Mouse (Mus musculus) kidney, postnatal 36 days (tissue): ENCODE measurements around the gene Phf21a.

Experiments
- DNase-seq, 2 experiments: peaks; one replicate each; pipeline ENCODE4 v3.0.0; 2021 to 2022; ENCODE audit warnings: mixed read lengths in 2 of 2

Phf21a gene

DNA sequence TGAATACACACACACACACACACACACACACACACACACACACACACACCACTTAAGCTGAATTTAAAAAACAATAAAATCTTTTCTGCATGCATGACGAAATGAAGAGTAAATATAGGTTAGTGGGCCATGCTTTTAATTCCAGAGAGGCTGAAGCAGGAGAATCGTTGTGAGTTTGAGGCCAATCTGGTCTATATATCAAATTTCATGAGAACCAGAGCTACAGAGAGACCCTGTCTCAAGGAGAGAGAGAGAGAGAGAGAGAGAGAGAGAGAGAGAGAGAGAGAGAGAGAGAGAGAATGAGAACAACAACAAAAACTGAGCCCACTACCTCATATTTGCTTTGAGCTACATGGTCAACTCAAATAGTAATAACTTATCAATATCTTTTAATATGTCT lies at the start of gene Phf21a:
Gene Phf21a (plus strand): TSS at position 301 of the 400 bp plus-strand sequence.
- DNase-seq = no peak

DNA sequence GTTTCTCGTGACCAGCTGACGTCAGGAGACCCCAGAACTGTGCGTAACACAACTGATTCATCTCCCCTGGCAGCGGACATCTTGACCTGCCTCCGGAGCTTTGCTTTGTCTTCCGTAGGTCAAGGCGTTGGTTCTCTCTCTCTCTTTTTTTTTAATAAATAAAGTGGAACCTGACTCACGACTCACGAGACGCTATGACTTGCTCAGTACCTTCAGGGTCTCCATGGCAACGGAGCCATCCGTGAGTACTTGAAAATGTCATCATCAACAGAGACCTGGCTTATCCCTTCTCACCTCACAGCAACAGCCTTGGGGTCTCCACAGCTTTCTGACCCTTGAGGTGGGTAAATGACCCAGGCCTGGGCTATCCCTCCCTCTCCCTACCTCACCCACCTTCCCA lies 49.6 kb upstream of the Phf21a start:
- no peak for DNase-seq

DNA sequence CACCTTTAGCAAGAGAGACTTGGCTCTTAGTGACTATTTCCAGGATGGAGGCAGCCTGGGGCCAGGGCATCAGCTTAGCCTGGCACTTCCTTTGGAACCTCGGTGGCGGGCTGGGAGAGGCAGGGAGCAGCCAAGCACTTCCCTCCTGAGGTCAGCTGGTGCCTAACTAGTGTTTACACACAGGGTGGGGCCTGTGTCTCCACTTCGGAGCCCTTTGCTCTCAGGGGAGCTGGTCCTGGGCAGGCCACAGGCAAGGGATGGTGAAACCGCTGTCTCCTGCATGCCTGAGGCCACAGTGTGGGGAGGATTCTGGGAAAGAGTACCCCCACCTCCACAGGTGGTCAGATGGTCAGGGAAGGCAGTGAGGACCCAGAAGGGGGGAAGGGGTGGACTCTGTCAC lies 45.3 kb upstream of the Phf21a start:
- no peak for DNase-seq

DNA sequence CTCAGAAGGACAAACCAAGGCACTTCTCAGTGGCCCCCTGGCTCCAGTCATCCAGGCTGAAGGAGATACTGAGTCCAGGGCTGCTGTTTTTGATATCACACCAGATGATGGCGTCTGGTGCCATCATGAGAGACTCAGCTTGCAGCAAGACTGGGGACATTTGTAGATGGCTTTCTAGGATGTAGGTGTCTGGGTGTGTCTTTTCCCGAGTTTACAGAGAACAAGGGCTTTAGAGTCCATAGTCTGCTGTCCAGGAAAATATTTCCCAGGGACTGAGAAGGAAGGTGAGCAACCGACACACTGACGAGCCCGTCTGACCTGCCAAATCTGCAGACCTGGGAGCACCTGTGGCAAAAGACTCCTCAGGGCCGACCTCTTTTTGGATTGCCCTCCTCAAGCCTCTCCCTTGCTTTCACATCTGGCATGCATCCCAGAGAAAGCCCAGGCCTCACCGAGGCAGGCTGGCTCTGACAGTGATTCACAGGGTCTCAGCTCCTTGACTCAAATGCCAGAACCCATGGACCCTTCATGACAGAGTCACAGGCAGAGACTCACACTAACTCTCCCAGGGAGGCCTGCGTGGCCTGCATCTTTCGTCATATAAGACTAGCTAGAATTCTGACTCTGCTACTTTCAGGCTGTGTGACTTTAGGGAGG lies 44.8 kb upstream of the Phf21a start:
- no peak for DNase-seq

DNA sequence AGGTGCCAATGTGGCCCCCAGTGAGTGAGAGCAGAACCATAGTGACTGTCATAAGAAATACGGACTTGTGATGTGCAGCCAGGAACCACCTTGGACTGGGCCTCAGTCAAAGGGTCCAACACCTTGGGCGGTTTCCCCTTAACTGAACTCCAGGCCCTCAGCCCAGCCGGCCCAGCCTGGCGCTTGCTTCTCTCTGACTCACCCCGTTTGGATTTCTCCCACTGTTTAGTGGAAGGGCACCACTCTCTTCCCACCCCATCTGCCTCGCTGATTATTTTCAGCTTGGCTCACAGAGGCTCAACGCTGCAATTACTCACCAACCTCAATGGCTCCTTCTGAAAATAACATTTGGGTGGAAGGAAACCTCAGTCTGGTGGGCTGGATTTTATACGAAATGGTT lies 40.7 kb upstream of the Phf21a start:
- no peak for DNase-seq

DNA sequence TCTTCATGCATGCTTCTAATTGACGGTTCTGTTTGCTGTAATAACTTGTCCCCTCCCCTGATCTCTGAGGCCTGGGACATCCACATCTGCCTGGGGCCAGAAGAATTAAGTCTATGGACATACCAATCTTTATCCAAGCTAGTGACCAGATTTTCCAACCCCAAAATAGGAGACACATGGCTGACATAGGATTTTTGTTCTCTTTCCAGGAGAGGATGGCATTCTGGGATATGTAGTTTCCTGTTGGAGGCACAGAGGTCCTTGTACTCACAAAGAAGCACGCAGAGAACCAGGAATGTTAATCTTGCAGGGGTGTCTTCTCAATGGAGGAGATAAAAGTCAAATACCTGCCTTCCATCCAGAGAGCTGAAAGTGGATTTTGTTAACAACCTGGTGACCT lies 40.2 kb upstream of the Phf21a start:
- no peak for DNase-seq

DNA sequence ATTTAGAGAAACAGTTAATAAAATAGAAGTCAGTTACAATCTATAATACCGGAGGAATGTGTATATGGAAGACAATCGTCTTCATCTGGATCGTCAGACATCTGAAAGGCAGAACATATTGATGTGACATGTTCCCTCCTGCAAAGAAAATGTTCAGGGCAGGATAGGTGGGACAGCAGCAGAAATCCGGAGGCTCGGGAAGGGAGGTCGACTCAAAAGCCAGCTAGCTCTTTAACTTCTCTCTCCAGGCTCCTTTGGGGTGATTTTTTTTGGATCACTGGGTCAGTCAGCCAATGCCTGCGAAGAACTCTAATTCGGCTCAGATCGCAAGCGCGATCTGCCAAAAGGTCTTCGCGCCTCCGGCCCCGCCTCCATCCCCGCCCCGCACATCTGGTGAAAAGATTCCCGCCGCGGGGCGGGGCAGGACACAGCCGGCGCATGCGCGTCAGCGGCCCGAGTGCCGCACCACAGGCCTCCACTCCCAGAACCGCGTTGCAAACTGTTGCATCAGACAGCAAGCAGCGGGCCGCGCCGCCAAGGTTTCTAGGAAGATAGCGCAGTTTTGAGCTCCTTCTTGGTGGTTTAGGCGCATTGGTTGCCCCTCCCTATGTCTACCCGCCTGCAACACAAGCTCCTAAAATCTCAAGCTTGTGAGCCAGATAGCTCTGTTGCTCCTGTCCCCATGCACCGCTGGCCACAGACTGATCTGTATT lies 37.7 kb upstream of the Phf21a start:
- peak; percentile 91 to 95 for DNase-seq

DNA sequence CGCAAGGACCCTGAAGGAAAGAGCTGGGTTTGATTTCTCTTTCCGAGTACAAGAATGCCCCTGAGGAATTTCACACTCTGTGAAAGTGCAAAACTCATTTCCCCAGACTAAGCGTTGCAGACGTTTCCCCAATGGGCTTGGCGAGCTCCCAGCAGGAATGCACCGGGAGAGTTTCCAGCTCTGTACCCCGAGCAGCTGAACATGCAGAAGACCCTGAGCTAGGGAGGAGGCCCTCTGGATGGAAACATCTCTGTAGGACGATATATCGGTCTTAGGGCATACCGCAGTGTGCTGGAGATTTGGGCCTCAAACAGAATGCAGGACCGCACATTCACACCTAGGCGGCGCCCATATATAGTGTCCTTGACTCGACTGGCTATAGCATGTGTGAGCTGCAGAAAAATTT lies 37.1 kb upstream of the Phf21a start:
- peak; percentile 47 to 70 for DNase-seq

DNA sequence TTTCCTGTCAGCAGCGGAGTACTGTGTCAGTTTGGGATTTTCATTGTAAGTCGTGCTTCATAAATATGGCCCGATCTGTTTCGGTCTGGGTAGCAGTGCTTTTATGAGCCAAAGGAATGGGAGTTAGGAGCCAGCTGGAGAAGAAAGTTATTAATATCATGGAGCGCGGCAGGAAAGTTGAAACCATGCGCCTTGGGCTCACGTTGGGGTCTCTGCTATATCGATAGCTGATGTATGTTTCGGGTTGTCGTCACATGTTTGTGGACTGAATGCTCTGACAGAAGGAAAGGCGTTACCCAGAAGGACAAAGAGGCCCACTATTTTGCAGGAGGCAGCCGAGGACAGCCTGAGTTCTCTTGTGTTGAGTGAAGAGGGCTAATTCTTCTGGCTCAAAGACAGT lies 36.2 kb upstream of the Phf21a start:
- no peak for DNase-seq

DNA sequence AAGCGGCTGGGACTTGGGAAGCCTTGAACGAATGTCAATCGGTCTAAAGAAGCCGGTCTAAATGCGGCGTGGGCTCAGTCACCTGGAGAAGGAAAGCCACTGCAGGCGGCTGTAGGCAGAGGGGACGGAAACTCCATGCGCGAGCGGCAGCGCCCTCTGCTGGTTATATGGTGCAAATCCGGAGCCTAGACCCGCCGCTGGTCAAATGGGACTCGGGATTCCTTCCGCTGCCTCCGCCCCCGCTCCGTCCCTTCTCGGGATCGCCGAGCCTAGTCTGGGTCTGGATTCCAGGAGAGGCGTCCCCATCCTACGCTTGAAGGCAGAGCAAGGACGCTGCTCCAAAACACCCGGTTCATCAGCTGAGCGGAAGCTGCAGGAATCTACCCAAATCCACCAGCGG lies 34.4 kb upstream of the Phf21a start:
- peak; percentile 91 to 96 for DNase-seq

DNA sequence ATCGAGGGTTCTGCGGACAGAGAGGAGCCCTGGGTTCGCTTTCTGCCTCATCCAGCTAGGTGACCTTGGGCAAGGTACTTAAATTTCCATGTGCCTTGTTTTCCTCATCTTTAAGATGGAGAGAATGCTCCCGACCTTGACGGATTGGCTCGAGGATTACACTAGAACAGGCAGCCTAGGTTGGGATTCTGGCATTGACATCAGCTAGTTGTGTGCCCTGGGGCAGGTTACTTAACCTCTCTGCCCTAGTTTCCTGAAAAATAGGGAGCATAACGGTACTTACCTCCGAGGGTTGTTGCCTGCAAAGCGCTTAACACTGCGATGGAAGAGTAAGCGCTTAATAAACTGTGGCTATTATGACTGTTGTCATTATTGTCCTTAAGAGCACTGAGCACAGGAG lies 34.0 kb upstream of the Phf21a start:
- no peak for DNase-seq

DNA sequence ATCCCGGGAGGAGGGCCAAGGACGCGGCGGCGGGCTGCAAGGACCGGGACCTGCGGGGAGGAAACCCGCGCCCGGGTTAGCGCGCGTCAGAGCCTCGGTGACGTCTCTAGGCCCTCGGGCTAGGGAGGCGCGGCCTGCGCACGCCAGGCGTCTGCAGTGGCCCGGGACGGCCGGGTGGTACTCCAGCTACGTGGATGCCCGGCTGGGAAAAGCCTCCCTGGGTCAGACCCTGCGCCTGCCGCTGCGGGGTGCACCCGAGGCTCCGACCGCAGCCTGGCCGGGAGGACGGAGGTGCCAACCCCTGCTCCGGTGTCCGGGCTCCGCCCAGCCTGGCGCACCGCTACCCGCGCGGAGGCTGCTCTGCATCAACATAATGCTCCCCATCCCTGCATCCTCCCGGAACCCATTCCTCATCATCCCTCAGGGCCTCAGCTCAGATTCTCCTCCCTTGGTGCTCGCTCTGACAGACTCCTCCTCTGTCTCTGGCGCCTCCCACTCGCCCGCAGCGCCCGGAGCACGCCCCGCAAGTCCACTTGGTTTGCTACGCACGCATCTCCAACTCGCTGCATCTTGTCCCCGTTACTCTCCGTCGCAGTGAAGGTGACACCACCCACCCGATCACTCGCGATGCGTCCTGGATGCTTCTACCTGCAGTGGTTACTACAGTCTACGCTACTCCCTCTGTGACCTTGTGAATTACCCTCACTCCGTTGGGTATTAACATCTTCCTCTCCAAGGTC lies 33.3 kb upstream of the Phf21a start:
- peak; percentile 42 to 67 for DNase-seq

DNA sequence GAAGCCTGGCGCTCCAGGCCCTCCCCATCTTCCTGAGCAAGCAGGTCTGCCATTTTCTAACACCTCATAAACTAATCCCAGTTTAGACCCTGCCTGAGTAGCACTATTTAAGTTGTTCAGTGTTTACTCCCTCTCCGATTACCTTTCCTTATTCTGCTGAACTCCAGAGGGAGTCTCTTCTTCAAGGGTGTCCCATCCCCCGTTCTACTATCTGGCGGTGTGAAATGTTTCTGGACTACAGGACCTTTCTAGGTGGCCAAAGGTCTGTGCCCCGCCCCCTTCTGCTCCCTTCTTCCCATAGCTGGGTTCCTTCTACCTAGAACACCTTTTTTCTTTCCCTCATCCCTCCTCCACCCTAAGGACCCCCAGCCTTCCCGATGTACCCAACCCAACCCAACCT lies 32.6 kb upstream of the Phf21a start:
- DNase-seq = peak; percentile 47 to 85

DNA sequence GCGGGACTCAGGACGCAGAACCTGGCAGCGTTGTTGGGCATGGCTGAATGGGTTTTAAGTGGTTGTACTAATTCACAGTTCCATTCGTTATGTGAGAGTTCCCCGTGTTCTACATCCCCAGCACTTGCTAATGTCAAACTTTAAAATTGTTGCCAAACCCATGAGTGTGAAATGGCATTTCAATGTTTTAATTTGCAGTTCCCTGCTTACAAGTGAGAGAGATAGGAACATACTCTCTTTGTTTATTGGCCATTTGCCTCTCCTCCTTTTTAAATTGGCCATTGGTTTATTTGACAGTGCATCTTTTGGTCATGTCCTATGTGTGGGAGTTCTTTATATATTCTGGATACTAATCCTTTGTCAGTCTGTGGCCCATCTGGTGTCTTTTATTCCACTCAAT lies 31.6 kb upstream of the Phf21a start:
- DNase-seq = no peak

DNA sequence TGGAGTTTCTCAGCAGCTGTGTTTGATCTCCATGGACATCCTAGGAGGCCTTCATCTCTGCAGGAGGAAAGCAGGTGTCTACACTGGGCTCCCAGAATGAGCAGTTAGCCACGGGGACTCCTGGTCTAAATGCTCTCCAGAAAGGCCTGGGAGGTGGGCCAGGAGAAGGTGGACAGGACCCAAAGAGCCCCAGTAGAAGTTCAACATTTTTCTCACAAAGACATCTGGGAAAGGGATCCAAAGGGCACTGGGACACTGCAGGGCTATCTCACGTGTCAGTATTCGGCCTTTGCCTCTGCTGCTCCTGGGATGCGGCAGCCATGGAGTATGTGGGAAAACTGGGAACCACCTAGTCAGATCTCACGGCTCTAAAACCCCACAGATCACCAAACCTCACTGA lies 29.8 kb upstream of the Phf21a start:
- DNase-seq = peak; percentile 36 to 73

DNA sequence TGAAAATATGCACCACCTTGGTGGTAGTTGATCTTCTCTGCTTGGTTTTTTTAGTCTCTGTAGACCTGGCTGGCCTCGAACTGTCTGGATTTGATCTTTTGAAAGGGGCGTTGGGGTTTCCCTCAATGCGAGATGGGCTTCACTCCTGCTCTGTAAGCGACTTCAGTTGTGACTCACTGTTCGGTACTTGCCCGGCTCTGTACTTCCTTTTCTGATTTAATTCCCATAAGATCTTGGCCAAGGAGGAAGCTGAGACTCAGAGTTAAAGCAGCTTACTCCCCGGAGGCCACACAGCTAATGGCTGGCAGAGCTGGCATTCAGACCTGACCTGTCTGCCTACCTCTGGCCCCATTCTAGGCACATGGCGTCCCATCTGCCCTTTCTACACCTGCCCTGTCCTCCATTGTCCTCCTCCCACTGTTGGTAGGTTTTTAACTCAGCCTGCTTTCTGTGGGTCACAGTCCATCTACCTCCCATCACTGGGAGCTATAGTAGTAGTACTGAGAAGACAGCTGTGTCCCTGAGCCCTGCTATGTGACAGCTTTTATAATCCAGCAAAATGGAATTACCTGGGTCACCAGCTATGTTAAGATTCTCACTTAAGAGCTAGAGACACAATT lies 27.5 kb upstream of the Phf21a start:
- peak; percentile 17 to 36 for DNase-seq

DNA sequence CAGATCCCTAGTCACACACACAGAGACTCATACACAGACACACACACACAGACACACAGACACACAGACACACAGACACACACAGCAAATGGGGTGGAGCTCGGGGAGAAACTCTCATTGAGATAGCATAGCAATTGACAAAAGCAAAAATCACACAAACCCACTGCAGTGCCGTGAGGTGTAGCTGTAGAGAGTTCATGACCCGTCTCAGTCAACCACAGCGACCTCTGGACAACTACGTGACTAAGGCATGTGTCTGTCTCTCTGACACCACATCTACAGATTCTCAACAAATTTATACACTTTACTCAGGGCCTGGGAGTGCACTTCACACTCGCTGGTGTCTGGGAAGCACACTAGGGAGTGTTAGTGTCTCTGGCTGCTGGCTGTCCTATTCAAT lies 27.0 kb upstream of the Phf21a start:
- DNase-seq = peak in 1 of 2 experiments; percentile 10

DNA sequence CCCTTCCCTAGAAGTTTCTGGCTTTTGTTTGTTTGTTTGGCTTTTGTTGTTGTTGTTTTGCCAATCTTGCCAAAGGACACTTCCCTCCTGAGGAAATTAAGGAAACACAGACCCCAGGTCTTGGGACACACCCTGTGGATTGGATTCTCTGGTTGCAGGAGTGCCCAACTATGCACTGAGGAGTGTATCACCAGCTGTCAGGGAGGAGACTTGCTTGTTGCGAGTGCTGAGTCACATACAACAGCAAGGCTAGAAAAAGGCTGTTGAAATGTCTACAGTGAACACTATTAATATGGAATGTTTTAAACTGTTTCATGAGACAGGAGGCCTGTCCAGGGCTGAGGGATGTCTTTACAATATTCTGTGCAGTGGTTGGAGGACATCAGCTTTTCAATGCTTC lies 26.0 kb upstream of the Phf21a start:
- DNase-seq = no peak

DNA sequence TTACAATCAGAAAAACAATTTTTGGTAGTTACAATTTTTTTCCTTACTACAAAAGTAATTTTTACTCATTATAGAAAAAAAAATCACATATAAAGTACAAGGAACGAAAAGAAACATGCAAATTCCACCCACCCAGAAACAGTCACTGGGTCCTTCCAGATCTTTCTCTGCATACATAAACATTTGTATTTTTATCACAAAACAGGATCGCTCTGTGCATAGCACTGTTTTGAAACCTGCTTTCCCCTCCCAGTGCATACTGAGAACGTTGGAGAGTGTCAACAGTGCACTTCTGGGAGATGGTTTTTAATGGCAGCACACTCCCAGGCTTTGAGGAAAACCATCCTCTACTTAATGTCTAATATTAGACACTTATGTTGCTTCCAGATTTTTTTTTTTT lies 25.3 kb upstream of the Phf21a start:
- no peak for DNase-seq

DNA sequence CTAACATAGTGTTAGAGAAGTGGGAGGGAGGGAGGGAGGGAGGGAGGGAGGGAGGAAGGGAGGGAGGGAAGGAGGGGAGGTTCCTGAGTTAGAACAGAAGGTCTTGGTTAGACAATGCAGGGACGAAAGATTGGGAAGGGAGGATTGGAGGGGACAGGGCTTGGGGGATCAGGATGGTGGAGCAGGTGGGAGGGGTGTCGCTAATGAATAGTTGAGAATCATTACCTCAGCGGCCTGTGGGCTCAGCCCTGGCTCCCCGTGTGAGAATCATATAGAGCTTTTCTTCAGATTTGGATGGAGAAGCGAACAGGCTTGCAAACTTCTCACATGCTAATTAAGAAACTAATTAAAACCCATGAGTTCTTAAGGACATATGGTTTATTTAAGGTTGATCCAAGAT lies 23.3 kb upstream of the Phf21a start:
- no peak for DNase-seq

DNA sequence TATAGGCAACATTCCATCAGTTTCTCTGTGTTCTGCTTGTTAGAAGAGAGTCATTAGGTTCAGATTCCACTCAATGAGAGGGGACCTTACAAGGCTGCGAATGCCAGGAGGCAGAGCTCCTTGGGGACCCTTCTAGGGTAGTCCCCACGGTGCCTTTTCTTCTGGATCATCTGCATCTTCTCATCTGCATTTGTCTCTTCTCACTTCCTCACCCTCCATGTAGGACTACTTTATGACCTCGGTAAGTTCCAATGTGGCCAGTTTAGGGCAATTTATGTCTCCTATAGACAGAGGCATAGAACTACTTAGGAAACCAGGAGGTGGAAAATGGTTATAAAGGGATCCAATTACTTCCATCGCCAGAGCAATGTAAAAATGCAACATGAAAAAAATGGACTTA lies 21.8 kb upstream of the Phf21a start:
- no peak for DNase-seq

DNA sequence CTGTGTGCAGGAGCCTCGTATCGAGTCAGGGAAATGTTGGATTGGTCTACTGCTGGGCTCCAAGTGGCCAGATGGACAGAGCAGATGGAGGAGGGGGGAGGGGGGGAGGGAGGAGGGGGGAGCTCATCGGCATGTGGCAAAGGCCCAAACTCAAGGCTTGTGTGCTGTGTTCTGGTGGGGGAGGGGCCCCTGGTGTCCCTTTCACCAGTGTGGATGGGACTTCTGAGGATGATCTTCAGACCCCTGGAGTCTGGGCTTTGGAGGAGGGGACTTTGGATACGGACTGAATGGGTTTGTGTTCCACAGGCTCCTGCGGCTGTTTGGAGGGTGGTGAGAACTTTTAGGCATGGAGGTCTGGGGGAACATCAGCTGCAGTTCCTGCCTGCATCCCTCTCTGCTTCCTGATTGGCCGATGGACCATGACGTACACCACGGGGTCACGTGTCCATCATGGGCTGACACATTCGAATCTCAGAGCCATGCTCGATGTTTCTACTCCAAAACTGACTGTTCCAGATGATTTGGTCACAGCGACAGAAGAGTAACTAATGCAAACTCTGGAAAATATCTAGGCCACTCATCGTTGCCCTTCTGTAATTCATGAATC lies 16.7 kb upstream of the Phf21a start:
- DNase-seq = no peak

DNA sequence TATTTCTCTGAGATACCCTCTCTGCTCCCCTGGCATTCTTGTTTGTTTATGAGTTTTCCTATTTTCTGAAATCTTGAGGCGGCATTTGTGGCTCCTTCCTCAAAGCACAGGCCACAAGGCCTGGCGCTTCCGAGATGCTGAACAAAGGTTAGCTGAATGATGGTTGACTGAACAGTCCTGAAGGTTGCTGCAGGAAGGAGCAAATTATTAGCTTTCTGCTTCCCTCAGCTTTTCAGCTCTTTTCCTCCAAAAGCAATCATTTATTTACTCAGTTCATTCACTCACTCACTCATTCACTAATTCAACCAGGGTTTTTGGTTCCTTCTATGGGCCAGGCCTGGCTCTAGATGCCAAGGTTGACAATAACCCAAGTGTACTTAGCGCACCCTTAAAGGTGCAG lies 10.7 kb upstream of the Phf21a start:
- DNase-seq = peak; percentile 37 to 42
